Mouse (Mus musculus): ENCODE data around the gene Nfyc. TPM values are rescaled to one million over a fixed set of nuclear protein-coding genes. Genes with fewer than 3 reads are reported as not detected.

The Nfyc gene
- total RNA-seq, 2 experiments from 2014 or later = 48.3 to 50.1 TPM

DNA sequence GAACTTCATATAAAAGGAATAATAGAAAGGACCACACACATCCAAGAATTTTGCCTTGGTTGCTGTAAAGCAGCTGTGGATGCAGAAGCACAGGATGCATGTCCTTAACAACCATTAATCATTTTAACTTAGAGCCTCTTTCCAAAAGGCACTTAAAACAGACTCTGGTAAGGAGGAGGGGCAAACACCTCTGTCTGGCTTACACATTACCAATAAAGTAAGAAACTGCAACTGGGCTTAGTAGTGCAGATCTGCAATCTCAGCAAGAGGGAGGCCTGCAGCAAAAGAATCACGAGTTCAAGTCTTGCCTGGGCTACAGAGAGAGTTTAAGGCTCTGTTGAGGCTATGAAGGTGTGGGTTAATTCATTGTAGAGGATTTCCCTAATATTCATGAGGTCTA is 35.7 kb downstream of the Nfyc start:
- intact Hi-C loops (cut with DNase I) = no loop called here
- DNase-seq (ENCODE audit: low spot score in 2 of 2) = no peak

DNA sequence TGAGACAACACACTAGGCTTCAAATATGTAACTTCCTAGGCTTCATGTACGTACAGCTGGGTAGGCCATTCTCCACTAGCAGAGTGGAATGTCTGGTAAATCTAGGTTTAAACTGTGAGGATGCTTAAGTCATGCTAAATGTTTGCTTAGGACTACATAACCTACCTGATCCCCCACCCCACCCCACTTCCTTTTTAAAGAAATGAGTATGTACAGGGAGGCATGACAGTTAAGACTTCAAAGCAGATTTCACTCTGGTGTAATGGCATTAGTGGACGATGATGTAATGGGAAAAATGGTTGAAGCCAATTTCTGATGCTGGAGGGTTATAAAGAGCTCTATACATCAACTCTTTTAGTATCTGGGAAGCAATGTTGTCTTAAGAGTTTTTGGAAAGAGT is 38.5 kb downstream of the Nfyc start:
- intact Hi-C loops (cut with DNase I) = no loop called here
- no peak for DNase-seq (ENCODE audit: low spot score in 2 of 2)

DNA sequence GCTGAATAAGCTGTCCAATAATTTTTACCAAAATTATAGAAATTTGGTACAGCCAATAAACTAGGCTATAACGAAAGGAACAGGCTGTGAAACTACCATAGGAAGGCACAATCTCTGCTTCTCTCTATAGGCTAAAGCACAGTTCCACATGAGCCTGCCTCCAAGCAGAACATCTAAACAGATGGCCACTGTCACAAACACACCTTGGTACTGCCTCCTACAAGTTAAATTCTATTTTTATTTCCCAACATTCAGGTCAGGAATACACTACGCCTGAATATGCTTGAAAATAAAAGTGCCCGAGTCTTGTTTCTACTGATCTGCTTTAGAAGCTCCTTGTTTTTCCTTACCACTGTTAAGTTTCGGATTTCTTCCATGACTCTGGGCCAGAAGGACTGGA is 41.3 kb downstream of the Nfyc start:
- intact Hi-C loops (cut with DNase I) = no loop called here

DNA sequence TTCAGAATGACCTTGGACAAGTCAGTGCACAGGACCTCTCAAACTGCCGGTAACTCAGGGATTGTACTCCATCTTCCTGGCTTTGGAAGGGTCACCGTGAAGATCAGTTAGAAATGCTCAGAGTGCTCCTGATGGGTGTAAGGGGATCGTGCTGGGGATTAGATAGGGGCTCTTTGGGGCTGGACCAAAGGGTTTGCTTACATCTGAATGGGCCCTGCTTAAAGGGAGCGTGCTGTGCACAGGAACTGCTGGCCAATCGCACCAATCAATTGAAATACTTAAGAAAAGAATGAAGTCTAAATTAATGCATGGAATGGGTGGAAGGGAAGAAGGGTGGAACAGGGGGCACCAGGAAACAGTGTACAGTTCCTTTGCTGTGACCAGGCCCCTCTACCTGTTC is 75.6 kb downstream of the Nfyc start:
- no peak for DNase-seq (ENCODE audit: low spot score in 2 of 2)
- intact Hi-C loops (cut with DNase I) = loop anchor here (2.0 to 10.0 kb wide), 2 partner anchors 159 to 165 kb away; no protein-coding TSS in a partner anchor

More for the DNA sequence above, 41.3 kb downstream of the Nfyc start:
- peak in 1 of 2 experiments; percentile 31 for DNase-seq (ENCODE audit: low spot score in 2 of 2)

DNA sequence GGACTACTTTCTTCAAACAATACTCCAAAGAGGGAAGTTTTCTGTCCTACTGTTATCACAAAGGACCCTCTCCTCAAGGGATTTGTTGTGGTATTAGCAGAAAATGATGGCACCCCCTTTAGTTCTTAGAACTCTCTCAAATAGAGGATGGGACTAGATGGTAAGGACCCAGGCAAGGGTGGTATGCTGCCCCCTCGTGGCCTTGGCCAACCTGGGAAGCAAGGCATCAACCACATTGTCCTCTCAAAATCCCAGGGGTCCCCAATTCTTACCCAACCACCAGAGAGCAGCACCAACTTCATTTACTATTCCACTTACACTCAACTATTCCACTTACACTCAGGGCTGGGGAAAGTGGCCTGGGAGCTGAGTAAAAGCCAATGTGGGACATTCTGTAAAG is 76.1 kb downstream of the Nfyc start:
- peak; percentile 78 to 81 for DNase-seq (ENCODE audit: low spot score in 2 of 2)
- intact Hi-C loops (cut with DNase I) = loop anchor here (2.0 to 10.0 kb wide), 2 partner anchors 160 to 164 kb away; no protein-coding TSS in a partner anchor

DNA sequence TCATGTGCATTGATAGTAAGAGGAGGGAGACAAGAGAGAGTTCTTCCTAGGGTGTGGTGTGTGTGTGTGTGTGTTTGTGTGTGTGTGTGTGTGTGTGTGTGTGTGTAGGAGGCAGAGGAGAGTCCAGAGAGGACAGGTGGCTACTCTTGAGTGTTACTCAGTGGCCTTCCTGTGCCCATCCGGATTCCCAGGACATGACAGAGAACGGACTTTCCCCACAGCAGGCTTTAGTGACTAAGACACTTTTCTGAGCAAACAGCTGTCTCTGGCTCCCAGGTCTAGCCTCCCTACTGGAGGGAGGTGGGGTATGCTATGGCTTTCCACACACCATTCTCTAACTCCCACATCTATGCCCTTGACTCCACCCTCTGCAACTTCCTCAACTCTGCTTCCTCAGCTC is 81.8 kb downstream of the Nfyc start:
- intact Hi-C loops (cut with DNase I) = loop anchor here (5.0 kb wide), 1 partner anchor 47 kb away; no protein-coding TSS in a partner anchor

DNA sequence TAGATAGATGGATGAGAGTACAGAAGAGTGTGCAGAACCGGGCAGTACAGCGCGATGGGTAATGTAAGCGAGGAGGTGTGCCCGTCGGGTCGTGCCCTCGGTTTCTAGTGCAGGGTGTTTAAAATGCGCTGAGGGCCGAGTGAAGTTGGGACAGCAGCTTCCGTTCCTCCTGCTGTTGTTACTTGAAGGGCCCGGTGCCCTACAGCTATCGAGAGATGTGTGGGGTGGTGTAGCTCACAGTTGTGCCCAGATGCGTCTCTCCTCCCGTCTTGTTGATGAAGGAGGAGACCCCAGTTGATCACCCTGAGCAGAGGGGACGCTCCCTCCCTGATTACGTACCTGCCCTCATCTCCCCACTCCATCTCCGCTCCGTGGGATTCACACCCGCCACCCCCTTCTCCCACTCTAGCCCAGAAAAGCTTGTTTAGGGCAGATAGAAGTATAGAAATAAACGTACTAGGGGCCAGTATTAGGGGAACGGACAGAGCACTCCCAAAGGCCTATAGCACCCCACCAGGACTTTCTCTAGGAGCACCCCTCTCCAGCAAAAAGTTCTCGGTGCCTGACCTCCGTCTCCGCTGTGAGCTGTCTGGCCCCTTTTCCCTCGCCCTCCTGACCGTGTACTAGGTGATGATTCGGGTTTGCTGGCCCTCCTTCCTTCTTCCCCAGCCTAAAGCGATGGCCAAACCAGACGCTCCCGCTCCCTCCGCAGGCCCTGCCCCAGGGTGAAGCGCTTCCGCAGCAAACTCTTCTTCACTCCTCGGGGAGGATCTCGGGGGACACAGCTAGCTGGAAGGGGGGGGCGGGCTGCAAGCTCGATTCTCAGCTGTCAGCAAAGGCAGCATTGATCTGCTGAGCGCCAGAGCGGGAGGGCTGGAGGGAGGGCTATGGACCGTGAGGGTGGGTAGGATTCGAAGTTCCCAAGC is 83.2 kb downstream of the Nfyc start, which contains the start of gene Kcnq4:
Kcnq4 (minus strand) TSS at position 672 of the 926 bp plus-strand sequence.
- DNase-seq (ENCODE audit: low spot score in 2 of 2) = no peak
- intact Hi-C loops (cut with DNase I) = loop anchor here (5.0 kb wide), 1 partner anchor 46 kb away; no protein-coding TSS in a partner anchor

More for the DNA sequence above, 81.8 kb downstream of the Nfyc start:
- no peak for DNase-seq (ENCODE audit: low spot score in 2 of 2)

DNA sequence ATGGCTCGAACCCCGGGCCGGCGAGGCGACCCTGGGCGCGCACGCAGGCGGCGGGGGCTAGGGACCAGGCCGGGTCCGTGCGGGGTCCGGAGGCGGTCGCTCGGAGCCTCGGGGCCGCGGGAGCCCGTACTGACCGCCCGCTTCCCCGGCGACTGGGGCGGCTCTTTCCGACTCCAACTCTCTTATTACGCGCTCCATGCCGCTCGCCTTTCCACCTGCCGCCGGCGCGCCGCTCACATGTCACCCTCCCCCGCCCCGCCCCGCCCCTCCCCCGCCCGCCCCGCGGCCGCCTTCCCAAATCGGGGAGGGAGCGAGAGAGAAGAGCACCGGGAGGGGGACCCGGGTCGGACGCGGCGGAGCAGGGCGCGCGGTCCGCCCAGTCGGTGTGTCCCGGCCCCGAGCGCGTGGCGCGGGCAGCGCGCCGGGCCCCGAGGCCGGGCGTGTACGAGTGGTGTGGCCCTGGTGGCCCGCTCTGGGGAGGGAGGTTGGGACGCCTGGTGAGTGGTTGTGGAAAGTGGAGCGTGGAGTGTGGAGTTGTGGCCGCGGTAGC is 84.1 kb downstream of the Nfyc start:
- DNase-seq (ENCODE audit: low spot score in 2 of 2) = no peak
- intact Hi-C loops (cut with DNase I) = loop anchor here (5.0 kb wide), 1 partner anchor 45 kb away; no protein-coding TSS in a partner anchor

DNA sequence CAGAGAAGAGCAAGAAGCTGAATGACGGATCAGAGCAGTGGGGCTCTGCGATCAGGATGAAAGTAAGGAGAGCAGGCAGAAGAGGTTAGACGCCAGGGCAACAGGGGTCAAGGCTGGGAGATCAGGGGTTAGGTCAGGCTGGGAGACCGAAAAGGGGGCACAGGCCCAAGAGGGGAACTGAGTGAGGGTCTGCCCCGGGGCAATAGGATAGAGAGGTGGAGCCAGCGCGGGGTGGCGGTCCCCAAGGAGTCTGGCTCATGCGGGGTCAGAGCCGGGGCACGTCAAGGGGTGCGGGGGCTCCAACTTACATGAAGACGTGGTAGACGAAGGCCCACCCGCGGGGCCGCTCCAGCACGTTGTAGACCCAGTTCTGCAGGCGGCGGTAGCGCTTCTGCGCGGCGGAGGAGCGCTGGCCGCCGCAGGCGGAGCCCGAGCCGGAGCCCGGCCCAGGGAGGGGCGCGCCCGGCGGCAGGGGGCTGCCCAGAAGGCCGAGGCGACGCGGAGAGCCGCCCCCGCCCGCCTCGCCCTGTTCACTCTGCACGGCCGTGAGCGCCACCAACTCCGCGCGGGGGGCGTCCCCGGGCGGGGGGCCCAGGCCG is 84.7 kb downstream of the Nfyc start:
- DNase-seq (ENCODE audit: low spot score in 2 of 2) = peak in 1 of 2 experiments; percentile 20
- intact Hi-C loops (cut with DNase I) = loop anchor here (5.0 kb wide), 1 partner anchor 44 kb away; no protein-coding TSS in a partner anchor

DNA sequence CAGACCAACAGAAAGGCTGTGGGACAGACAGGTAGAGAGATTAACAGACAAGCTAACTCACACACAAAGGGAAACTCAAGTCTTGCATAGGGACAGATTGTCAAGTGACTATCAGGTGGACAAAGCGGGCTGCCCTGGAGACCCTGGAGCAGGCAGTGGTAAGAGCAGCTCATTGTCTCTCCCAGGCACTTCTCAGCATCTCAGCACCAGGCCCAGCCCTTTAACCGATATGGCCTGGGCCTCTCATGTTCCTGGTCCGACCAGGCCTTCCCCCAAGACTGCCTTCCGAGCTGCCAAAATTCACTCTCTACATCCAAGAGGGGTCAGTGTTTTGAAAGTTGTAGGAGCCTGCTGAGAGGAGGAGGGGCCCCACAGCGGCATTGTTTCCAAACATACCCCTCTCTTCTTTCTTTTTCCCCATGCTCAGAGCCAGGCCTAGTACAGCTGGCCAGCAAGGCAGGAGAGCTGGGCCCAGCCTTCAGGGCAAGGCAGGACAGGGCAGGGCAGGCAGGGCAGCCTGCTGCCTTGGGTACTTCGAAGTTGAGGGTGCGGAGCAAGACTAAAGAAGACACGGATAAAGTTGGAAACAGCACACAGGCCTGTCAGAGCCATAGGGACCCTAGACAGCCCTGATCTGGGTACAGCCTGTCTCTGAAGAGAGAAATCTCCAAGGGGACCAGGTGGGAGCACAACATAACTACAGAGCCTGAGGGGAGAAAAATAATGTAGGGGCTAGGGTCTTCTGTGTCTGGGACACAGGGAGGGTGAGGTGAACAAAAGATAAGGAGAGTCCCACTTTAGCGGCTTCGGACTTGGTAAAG is 85.4 kb downstream of the Nfyc start:
- intact Hi-C loops (cut with DNase I) = loop anchor here (5.0 kb wide), 1 partner anchor 44 kb away; no protein-coding TSS in a partner anchor
- DNase-seq (ENCODE audit: low spot score in 2 of 2) = no peak

DNA sequence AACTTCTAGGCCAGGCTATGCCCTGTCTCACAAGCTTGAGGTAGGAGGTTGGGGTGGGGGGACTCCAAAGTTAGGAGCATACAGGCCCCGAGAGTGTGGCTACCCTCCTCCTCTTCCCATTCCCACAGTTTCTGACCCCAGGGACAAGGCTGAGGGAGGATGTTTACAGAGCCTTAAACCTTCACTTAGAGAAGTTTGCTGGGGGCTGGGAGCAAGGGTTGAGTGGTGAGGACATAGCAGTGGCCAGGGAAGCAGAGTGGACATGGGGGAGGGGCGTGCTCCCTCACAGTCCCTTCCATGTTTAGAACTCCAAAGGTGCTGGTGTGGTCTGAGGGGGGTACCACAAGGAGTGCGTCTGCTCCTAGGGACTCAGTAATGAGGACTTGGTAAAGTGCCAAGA is 87.7 kb downstream of the Nfyc start:
- intact Hi-C loops (cut with DNase I) = no loop called here
- no peak for DNase-seq (ENCODE audit: low spot score in 2 of 2)

DNA sequence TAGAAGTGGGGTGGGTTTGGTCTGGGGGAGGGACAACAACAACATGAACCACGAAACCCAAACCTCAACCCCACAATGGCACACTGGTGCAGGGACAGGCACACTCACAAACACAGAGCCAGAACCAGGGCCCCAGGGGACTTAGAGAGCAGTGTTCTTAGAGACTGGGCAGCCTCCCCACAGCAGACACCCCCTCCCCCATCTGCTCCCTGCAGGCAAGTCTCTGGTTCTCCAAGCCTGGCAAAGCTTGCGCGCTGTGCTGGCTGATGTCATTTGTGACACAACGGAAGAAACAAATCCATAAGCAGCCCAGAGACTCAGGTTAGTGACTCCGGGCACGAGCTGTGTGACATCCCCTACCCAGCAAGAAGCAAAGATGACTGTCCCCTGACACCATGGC is 90.1 kb downstream of the Nfyc start:
- peak in 1 of 2 experiments; percentile 47 for DNase-seq (ENCODE audit: low spot score in 2 of 2)
- intact Hi-C loops (cut with DNase I) = no loop called here

DNA sequence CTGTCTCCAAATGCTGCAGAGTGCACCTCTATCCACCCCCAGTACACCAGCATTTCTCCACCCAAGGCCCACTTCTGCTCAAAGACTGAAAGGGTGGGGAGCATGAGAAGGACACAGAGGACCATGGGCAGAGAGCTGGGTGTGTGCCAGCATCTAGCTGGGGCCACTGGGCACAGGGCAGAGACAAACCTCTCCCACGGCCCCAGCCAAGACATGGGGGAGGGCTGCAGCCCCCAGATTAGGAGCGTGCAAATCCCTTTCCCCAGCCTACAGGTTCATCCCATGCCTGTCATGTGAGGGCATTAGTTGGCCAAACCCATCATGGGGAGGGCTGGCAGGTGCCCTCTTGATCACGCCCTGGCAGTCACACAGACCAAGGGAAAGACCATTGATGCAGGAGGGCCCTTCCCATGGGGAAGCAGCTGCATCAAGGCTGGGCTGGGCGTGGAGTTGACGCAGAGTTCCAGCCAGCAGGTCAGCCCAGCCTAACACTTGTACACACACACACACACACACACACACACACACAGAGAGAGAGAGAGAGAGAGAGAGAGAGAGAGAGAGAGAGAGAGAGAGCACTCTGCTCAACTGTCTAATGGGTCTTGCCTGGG is 97.3 kb downstream of the Nfyc start:
- intact Hi-C loops (cut with DNase I) = no loop called here
- DNase-seq (ENCODE audit: low spot score in 2 of 2) = no peak

DNA sequence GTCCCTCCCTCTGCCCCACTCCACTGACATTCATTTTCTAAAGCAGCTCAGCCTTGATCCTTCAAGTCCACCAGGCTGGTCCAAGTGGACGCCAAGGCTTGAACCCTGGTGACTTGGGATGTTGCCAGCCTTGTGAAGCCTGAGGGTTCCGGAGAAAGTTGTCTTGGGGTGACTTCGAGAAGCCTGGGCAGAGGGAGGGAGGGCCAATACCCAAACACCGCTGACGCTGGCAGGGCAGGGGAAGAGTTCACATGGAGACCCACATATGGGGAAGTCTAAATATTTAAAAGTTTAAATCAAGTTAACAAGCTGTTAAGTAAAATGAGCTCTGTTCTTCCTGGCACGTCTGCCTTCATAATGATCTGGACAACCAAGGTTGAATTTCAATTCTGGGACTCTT is 98.6 kb downstream of the Nfyc start:
- intact Hi-C loops (cut with DNase I) = no loop called here
- no peak for DNase-seq (ENCODE audit: low spot score in 2 of 2)

DNA sequence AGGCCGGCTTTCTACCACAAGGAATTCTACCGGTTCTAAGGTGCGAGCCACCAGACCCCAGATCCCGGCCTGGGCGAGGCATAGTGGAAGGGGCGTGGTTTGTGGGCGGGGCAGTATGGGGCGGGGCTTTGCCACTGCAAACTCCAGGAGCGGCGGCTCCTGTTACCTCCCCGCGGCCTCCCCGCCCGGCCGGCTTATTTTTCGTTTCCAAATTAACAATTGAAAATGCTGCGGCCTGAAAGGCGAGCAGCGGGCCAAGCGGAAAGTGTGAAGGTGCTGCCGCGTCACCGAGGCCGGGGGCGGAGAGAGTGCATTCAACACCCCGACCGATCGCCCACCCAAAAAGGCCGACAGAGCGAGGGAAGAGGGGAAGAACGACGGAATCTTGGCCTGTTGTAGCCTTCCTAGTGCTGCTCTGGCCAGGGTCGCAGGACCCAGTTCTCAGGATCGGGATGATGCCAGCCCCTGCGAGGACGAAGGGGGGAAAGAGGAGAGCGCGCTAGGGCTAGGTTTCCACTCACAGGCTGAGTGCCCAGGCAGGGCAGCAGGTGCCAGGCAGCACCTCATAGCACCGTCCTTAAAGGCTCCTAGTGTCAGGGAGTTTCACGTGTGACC is 100.2 kb downstream of the Nfyc start:
- DNase-seq (ENCODE audit: low spot score in 2 of 2) = no peak
- intact Hi-C loops (cut with DNase I) = no loop called here

DNA sequence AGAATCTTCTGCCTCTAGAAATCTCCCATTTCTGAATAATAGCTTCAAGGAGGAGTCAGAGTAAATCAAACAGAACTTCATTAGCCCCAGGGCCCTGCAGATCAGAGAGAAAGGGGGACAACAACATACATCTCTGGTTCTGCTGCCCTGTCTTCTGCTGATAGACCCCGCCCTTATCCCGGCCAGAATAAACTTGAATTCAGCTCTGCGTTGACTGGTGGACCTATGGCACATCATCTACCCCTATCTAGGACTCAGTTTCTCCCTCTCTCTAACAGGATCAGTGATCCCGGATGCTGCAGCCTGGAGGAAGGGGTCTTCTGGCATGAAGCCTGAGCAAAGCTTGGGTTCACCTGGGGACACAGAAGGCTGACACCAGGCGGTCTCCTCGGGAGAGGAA is 100.8 kb downstream of the Nfyc start:
- intact Hi-C loops (cut with DNase I) = no loop called here
- DNase-seq (ENCODE audit: low spot score in 2 of 2) = no peak

DNA sequence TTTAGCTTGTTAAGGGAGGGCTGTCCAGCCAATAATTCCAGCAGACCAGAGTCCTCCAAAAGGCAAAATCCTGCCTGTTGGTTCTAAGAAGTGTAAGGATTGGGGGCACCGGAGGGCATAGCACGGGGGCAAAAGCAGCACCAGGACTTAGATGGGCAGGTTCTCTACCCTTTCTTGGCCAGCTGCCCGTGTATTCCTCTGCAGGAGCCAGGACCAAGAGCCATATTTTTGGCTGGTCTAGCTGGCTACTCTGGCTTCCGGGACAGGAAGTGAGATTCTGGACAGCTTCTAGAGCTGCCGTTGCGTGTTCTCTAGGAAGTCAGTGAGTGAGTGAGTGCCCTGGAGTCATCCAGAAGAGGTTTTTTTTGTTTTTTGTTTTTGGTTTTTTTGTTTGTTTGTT is 101.2 kb downstream of the Nfyc start:
- DNase-seq (ENCODE audit: low spot score in 2 of 2) = no peak
- intact Hi-C loops (cut with DNase I) = no loop called here

DNA sequence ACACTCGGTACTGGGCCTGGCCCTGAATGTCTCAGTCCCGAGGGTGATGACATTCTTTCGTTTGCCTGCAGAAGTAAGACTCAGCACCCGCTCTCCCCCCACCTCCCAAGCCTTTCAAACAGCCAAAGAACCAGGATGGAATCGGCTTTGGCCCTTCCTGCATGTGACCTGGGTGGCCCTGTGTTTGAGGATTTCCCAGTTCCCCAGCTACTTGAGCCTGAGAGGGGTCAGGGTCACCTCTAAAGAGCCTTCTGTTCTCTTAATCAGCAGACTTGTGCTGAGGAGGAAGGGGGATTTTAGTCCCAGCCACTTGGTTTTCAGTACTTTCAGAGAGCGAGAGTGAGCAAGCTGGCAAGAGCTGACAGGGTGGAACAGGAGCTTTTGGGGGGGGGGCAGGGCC is 101.9 kb downstream of the Nfyc start:
- intact Hi-C loops (cut with DNase I) = no loop called here
- DNase-seq (ENCODE audit: low spot score in 2 of 2) = no peak

All from left cerebral cortex, postnatal 14 days (tissue).